Mouse (Mus musculus) bone marrow macrophage, adult 2 months (primary cell): ENCODE data around the gene Tmem116.

Experiments
- CTCF ChIP-seq: IDR thresholded peaks from 2 replicates; pipeline ENCODE4 v1.5.1; 2012; ENCODE audit warnings: low read depth, mild to moderate bottlenecking, low read length, moderate library complexity
- POLR2A ChIP-seq: IDR thresholded peaks from 2 replicates; pipeline ENCODE4 v1.6.1; 2012; ENCODE audit warnings: mild to moderate bottlenecking, low read depth, low read length, borderline replicate concordance

GRCm38 (mm10) chr5:121444870-121445269, 6.8 kb upstream of the Tmem116 start:
- no peak for TF ChIP-seq POLR2A
- TF ChIP-seq CTCF, result no peak
